Mouse (Mus musculus) liver, postnatal 0 days (tissue): Measurements from ENCODE around the gene Trim47.

ENCODE experiments used
- CTCF ChIP-seq: sonication (generic); IDR thresholded peaks from 2 replicates; pipeline ENCODE4 v1.5.1; 2016; ENCODE audit warnings: antibody characterized with exemption, low read depth
- EP300 ChIP-seq: IDR thresholded peaks from 2 replicates; pipeline ENCODE4 v1.6.1; 2016; ENCODE audit warnings: antibody characterized with exemption, low read depth, mild to moderate bottlenecking

GRCm38 (mm10) chr11:116130488-116131205 lies 3.6 kb upstream of the Trim47 start, which contains the start of gene Trim65:
- TF ChIP-seq CTCF (peak; percentile 100), EP300 (no peak)
